Mouse (Mus musculus) limb, embryonic 14.5 days (tissue): Measurements from ENCODE around the gene Elovl6. TPM values are rescaled to one million over a fixed set of nuclear protein-coding genes. Genes with fewer than 3 reads are reported as not detected.

ENCODE experiments used
- ATAC-seq: fragments of 200-750 bp; cut with Nextera tagmentation; 2 replicates; pipeline ENCODE4 v1.8.0; 2017; ENCODE audit warnings: low read depth, moderate number of reproducible peaks, moderate TSS enrichment; ENCODE audit not compliant: low FRiP score
- DNase-seq: peaks from one replicate; pipeline ENCODE4 v3.0.0-alpha.2; 2015; ENCODE audit warnings: low spot score
- H3K27ac ChIP-seq: fragments of 300-500 bp; sonication (generic); replicated peaks from 2 replicates; pipeline ENCODE4 v1.5.1; 2014; ENCODE audit warnings: low read depth, mild to moderate bottlenecking, low read length, moderate library complexity, mixed read lengths
- H3K27me3 ChIP-seq: fragments of 300-500 bp; sonication (generic); 2 replicates; pipeline ENCODE4 v1.6.1; 2014; ENCODE audit warnings: low read length, mixed read lengths; ENCODE audit not compliant: control insufficient read depth, insufficient read depth
- H3K36me3 ChIP-seq: fragments of 300-500 bp; sonication (generic); 2 replicates; pipeline ENCODE4 v1.6.1; 2014; ENCODE audit warnings: mild to moderate bottlenecking, low read length, moderate library complexity, mixed read lengths; ENCODE audit not compliant: control insufficient read depth, insufficient read depth
- H3K4me1 ChIP-seq: fragments of 300-500 bp; sonication (generic); 2 replicates; pipeline ENCODE4 v1.6.1; 2014; ENCODE audit warnings: antibody characterized with exemption, low read length, mixed read lengths; ENCODE audit not compliant: control insufficient read depth, insufficient read depth
- H3K4me2 ChIP-seq: fragments of 300-500 bp; sonication (generic); replicated peaks from 2 replicates; pipeline ENCODE4 v1.6.1; 2014; ENCODE audit warnings: low read depth, mild to moderate bottlenecking, low read length, moderate library complexity; ENCODE audit not compliant: severe bottlenecking
- H3K4me3 ChIP-seq: fragments of 300-500 bp; sonication (generic); replicated peaks from 2 replicates; pipeline ENCODE4 v1.5.1; 2014; ENCODE audit warnings: low read length
- H3K9ac ChIP-seq: fragments of 300-500 bp; sonication (generic); 2 replicates; pipeline ENCODE4 v1.6.1; 2014; ENCODE audit warnings: mild to moderate bottlenecking, low read depth, low read length, moderate library complexity; ENCODE audit not compliant: severe bottlenecking
- H3K9me3 ChIP-seq: fragments of 300-500 bp; sonication (generic); 2 replicates; pipeline ENCODE4 v1.6.1; 2016; ENCODE audit warnings: low read length; ENCODE audit not compliant: control insufficient read depth
- POLR2A ChIP-seq: fragments of 200-500 bp; IDR thresholded peaks from 2 replicates; pipeline ENCODE4 v1.8.0; 2012; ENCODE audit warnings: inconsistent platforms, mild to moderate bottlenecking, moderate library complexity, borderline replicate concordance; ENCODE audit not compliant: insufficient read depth, insufficient read length; ENCODE audit errors: extremely low read depth
- WGBS: fragments of 180-500 bp; shearing (Covaris S2); extraction: QIAGEN DNeasy Blood & Tissue Kit; methylation state at CpG from one replicate; pipeline ENCODE4 v1.1.7; 2014; 5-methylcytosine and 5-hydroxymethylcytosine counted together
- polyA plus RNA-seq, 2 experiments: library from polyadenylated mRNA; depleted of rRNA in 1 of 2; stranded (reverse) in 1 of 2; unstranded in 1 of 2; fragments of >200 nt; fragmentation: Nextera tagmentation in 1 of 2; extraction: Ambion mirVana in 1 of 2; gene quantifications; 2 replicates each; pipeline versions ENCODE4 v1.2.1 to v1.2.3; 2012 to 2014

The Elovl6 gene
- polyA plus RNA-seq, 2 experiments: 23.2 to 27.0 TPM

DNA sequence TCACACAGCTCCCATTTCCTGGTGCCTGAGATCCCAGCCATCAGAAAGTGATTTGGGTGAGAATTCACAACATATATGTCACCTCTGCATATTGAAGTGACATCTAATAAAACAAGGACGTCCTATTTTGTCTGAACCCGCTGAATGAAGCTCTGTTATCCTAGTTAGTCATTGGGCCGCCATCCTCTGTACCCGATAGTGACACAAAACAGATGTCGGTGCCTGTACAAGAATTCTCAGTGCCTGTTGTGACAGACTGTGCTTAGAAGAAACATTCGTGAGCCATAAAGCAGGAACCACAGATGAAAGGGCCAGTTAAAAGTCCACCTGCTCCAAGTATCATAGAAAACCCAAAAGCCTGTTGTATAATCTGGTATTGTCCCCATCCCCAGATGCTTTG, 105.3 kb downstream of the Elovl6 start:
- H3K27me3 ChIP-seq: no peaks in the 10 kb centered on the region
- no peaks in the 10 kb centered on the region for H3K9me3 ChIP-seq
- TF ChIP-seq POLR2A: no peak
- H3K36me3 ChIP-seq: peaks cover 8% of the 10 kb centered on the region
- no peak overlapping the region for H3K4me2 ChIP-seq
- no peak overlapping the region for H3K4me3 ChIP-seq
- no peak overlapping the region for H3K27ac ChIP-seq
- no peak overlapping the region for H3K9ac ChIP-seq
- 71% methylated on average over 6 of the region's 6 CpGs for WGBS
- ATAC-seq (no peak), DNase-seq (no peak)
- peaks cover 5% of the 10 kb centered on the region; the same call in 1 of the 2 replicates for H3K4me1 ChIP-seq

DNA sequence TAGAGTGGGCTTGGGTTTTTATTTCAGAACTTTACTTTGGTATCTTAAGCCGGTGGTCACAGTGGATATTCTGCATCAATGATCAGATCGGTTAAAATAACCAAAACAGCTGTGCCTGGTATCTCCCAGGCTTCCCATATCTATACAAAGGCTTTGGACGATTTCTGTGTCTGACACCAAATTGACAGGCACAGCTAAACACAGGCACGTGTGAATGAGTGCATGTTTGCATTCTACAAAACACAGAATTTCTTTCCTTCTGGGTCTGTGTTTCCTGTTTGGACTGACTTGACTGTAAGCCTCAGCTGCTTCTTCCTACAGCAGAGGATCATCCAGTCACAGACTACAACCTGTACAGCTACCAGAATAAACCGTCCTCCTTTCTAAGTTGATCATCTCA, 107.5 kb downstream of the Elovl6 start:
- no peaks in the 10 kb centered on the region for H3K27me3 ChIP-seq
- WGBS: 75% methylated on average over 5 of the region's 5 CpGs
- no peaks in the 10 kb centered on the region for H3K36me3 ChIP-seq
- H3K27ac ChIP-seq: peak overlapping the region; percentile 55
- TF ChIP-seq POLR2A: no peak
- no peak overlapping the region for H3K4me2 ChIP-seq
- no peak overlapping the region for H3K9ac ChIP-seq
- peaks cover 5% of the 10 kb centered on the region; the same call in 1 of the 2 replicates for H3K4me1 ChIP-seq
- H3K4me3 ChIP-seq: no peak overlapping the region
- ATAC-seq (no peak), DNase-seq (no peak)
- no peaks in the 10 kb centered on the region for H3K9me3 ChIP-seq

DNA sequence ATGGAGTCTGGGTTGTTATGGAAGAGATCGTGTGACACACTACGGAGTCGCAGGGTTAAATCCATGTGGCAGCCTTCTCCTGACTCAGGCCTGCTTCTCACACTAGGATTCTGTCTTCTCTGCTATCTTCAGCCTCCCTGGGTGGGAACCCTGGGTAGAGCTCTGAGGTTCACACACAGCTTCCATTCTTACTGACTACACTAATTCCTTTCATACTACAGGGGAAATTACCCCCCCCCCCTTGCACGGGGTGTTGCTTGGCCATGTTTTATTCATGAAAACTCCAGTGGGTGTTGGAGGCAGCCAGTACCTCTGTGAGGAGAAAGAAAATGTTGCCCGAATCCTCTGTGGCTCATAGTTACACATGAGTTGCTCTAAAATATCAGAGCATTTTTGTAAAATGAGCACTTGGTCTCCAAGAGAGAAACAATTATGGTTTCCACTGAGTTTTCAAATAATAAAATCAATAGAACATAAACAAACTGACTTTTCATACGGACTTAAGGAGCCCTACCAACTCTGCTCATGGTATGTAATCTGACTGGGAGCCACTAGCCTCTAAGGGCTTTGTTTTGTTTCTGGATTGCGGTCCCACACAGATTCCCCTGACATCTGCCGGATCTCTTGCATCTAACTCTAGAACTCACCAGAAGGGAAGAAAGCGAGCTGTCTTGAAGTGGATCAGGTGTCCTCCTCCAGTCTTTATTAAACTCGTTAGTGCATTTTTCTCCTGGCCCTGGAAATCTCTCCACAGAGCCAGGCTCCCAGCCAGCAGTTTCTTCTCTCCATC, 108.3 kb downstream of the Elovl6 start:
- Histone ChIP-seq H3K4me2 (no peak overlapping the region), H3K4me1 (peaks cover 7% of the 10 kb centered on the region; the same call in 1 of the 2 replicates), H3K27me3 (no peaks in the 10 kb centered on the region), H3K9me3 (no peaks in the 10 kb centered on the region), H3K9ac (no peak overlapping the region), H3K27ac (peak overlapping the region; percentile 72), H3K36me3 (no peaks in the 10 kb centered on the region), H3K4me3 (no peak overlapping the region)
- peak; percentile 50 for DNase-seq
- no peak for TF ChIP-seq POLR2A
- WGBS: 63% methylated on average over 10 of the region's 10 CpGs
- ATAC-seq: peak; percentile 72

DNA sequence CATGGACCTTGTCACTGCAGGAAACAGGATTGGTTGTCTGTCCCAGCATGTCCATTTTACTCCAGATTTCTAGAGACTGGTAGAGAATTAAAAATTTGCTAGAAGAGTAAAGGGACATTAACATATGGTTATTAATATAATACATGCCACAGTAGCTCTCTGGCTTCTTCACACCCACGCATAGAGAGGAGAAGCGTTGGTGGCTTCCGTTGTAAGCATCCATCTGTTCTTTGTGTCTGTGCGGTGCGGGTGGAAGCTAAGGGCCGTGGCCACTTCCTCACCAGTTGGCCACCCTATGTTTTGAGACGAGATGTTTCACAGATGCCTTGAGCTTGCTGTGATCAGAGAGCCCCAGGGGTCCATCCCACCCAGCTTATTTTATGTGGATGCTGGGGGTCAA, 109.5 kb downstream of the Elovl6 start:
- no peak for ATAC-seq
- H3K36me3 ChIP-seq: no peaks in the 10 kb centered on the region
- no peak overlapping the region for H3K9ac ChIP-seq
- H3K9me3 ChIP-seq: no peaks in the 10 kb centered on the region
- no peak overlapping the region for H3K4me3 ChIP-seq
- whole genome bisulfite sequencing: 88% methylated on average over 7 of the region's 7 CpGs
- peak overlapping the region; percentile 72; the same call in 1 of the 2 replicates for H3K27ac ChIP-seq
- H3K4me2 ChIP-seq: no peak overlapping the region
- peaks cover 17% of the 10 kb centered on the region for H3K4me1 ChIP-seq
- no peak for TF ChIP-seq POLR2A
- DNase-seq: no peak
- H3K27me3 ChIP-seq: no peaks in the 10 kb centered on the region

DNA sequence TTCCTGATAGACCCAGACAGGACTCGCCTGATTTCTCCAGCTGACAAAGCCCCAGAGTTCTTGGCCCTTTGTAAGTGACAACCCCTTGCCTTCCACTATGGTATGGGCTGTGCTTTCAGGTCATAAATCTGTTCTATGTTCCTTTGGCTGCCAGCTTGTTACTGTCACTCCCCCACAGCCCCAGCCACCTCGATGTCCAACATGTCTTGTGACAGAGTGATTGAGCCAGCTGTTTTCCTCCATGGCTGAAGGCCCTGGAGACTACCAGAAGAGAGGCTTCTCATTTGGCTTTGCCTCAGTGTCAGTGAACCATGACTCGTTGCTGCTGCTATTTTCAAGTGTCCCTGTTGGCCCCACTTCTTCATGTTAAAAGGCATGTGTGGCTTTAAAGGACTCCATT, 113.3 kb downstream of the Elovl6 start:
- Histone ChIP-seq H3K9ac (no peak overlapping the region), H3K4me1 (peaks cover 36% of the 10 kb centered on the region), H3K27me3 (no peaks in the 10 kb centered on the region), H3K36me3 (no peaks in the 10 kb centered on the region), H3K4me2 (no peak overlapping the region), H3K4me3 (no peak overlapping the region), H3K27ac (no peak overlapping the region), H3K9me3 (no peaks in the 10 kb centered on the region)
- no peak for ATAC-seq
- no peak for TF ChIP-seq POLR2A
- WGBS: 46% methylated on average over 3 of the region's 3 CpGs
- DNase-seq: peak; percentile 32

DNA sequence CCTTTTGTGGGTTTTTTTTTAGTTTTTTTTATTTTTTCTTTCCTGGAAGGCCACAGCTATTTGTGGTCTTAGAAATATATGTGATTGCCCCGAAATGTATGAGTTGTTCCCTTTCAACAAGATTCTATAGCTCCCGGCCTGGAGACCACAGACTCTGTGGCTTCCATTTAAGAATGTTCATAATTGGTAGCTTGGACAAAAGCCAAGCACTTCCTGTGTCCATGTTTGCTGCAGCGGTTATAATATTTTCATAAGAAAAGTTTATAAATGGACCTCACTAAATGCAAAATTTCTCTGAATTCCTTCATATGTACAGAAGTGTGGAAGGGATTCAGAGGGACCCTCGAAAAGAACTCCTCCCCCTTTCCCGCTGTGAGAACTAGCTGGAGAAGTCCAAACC, 114.6 kb downstream of the Elovl6 start:
- H3K4me3 ChIP-seq: no peak overlapping the region
- no peak for TF ChIP-seq POLR2A
- H3K9ac ChIP-seq: no peak overlapping the region
- DNase-seq (peak; percentile 74), ATAC-seq (no peak)
- no peak overlapping the region; the same call in 1 of the 2 replicates for H3K27ac ChIP-seq
- H3K4me2 ChIP-seq: no peak overlapping the region
- peaks cover 31% of the 10 kb centered on the region for H3K4me1 ChIP-seq
- no peaks in the 10 kb centered on the region for H3K36me3 ChIP-seq
- H3K9me3 ChIP-seq: no peaks in the 10 kb centered on the region
- 50% methylated on average over 5 of the region's 5 CpGs for WGBS
- no peaks in the 10 kb centered on the region for H3K27me3 ChIP-seq
